Mouse (Mus musculus): ENCODE results near the gene Coch. TPM values are rescaled to one million over a fixed set of nuclear protein-coding genes. Genes with fewer than 3 reads are reported as not detected.
A peak's percentile ranks its signal among the peaks of the same experiment; 100 is the strongest.

The Coch gene
- polyA plus RNA-seq (2015; fragmentation: Nextera tagmentation; extraction: Ambion mirVana): 0.27 and 0.42 TPM in 2 replicates

- H3K4me2 ChIP-seq (replicated peaks; ENCODE audit: low read depth, low read length): peak within 1 kb of the TSS; percentile 95
- no peak for DNase-seq (ENCODE audit: low spot score)
- ATAC-seq: peak; percentile 60
- no peaks in the 10 kb centered on the region for H3K36me3 ChIP-seq (ENCODE audit: insufficient read depth, low read length)
- WGBS: 1% methylated on average over 50 of the region's 79 CpGs
- H3K4me3 ChIP-seq (ENCODE audit: low read depth, low read length): peak within 1 kb of the TSS; percentile 55
- peaks cover 22% of the 10 kb centered on the region for H3K27me3 ChIP-seq (replicated peaks; ENCODE audit: insufficient read depth, low read length)
- no peak for TF ChIP-seq CTCF (IDR thresholded peaks at IDR 0.05)
- TF ChIP-seq EP300 (IDR thresholded peaks at IDR 0.05): no peak
- peaks cover 8% of the 10 kb centered on the region; the same call in 1 of the 2 replicates for H3K4me1 ChIP-seq (ENCODE audit: insufficient read depth, low read depth, low read length)
- H3K9me3 ChIP-seq (ENCODE audit: low read length): no peaks in the 10 kb centered on the region
- H3K9ac ChIP-seq (replicated peaks; ENCODE audit: low read depth): 0 out of 2 replicates have a peak within 1 kb of the TSS, but pooled peaks have one; percentile 16
- H3K27ac ChIP-seq (ENCODE audit: low read length): no peak within 1 kb of the TSS
These were observed at the start of gene Coch for GRCm38 (mm10) chr12:51593229-51594029. Gene Coch, plus strand, starts transcription at chr12:51593341.

GRCm38 (mm10) chr12:51543402-51543960, 49.7 kb upstream of the Coch start:
- Histone ChIP-seq H3K27me3 (replicated peaks; ENCODE audit: insufficient read depth, low read length) (no peaks in the 10 kb centered on the region), H3K27ac (ENCODE audit: low read length) (no peak overlapping the region)
- 59% methylated on average over 9 of the region's 9 CpGs for WGBS

DNA sequence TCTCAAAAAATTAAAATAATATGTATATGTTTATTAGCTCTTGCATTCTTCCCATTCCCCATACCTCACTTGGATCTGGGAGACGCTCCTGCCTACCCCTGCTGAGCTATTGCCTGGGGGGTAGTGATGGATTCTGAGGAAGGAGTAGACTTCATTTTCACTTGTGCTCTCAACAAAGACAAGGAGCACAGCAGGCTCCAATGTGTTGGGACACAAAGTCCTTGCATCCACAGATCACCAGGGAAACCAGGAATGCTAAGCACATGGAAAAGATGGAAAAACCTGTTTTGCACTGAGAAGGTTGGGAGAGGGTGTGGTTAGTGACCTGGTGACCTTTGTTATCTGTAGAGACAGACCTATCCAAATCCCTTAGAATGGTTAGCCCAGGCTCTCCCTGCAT, 38.1 kb upstream of the Coch start:
- no peak for TF ChIP-seq EP300 (IDR thresholded peaks at IDR 0.05)
- TF ChIP-seq CTCF (IDR thresholded peaks at IDR 0.05): no peak
- WGBS: 76% methylated on average over 1 of the region's 1 CpGs
- Histone ChIP-seq H3K4me1 (ENCODE audit: insufficient read depth, low read depth, low read length) (no peaks in the 10 kb centered on the region), H3K4me3 (ENCODE audit: low read depth, low read length) (no peak overlapping the region), H3K9me3 (ENCODE audit: low read length) (no peaks in the 10 kb centered on the region), H3K36me3 (ENCODE audit: insufficient read depth, low read length) (no peaks in the 10 kb centered on the region), H3K27ac (ENCODE audit: low read length) (no peak overlapping the region), H3K9ac (replicated peaks; ENCODE audit: low read depth) (no peak overlapping the region), H3K4me2 (replicated peaks; ENCODE audit: low read depth, low read length) (no peak overlapping the region), H3K27me3 (replicated peaks; ENCODE audit: insufficient read depth, low read length) (no peaks in the 10 kb centered on the region)
- DNase-seq (ENCODE audit: low spot score) (no peak), ATAC-seq (no peak)

More at GRCm38 (mm10) chr12:51543402-51543960, 49.7 kb upstream of the Coch start:
- no peak overlapping the region for H3K4me2 ChIP-seq (replicated peaks; ENCODE audit: low read depth, low read length)
- DNase-seq (ENCODE audit: low spot score) (no peak), ATAC-seq (no peak)
- H3K4me1 ChIP-seq (ENCODE audit: insufficient read depth, low read depth, low read length): no peaks in the 10 kb centered on the region
- H3K9me3 ChIP-seq (ENCODE audit: low read length): no peaks in the 10 kb centered on the region
- no peaks in the 10 kb centered on the region for H3K36me3 ChIP-seq (ENCODE audit: insufficient read depth, low read length)
- no peak overlapping the region for H3K4me3 ChIP-seq (ENCODE audit: low read depth, low read length)
- TF ChIP-seq CTCF (IDR thresholded peaks at IDR 0.05): no peak
- TF ChIP-seq EP300 (IDR thresholded peaks at IDR 0.05): no peak
- H3K9ac ChIP-seq (replicated peaks; ENCODE audit: low read depth): no peak overlapping the region

GRCm38 (mm10) chr12:51561416-51561815, 31.7 kb upstream of the Coch start:
- Histone ChIP-seq H3K36me3 (ENCODE audit: insufficient read depth, low read length) (no peaks in the 10 kb centered on the region), H3K4me2 (replicated peaks; ENCODE audit: low read depth, low read length) (no peak overlapping the region), H3K4me1 (ENCODE audit: insufficient read depth, low read depth, low read length) (no peaks in the 10 kb centered on the region), H3K27ac (ENCODE audit: low read length) (no peak overlapping the region), H3K9ac (replicated peaks; ENCODE audit: low read depth) (no peak overlapping the region), H3K9me3 (ENCODE audit: low read length) (no peaks in the 10 kb centered on the region), H3K4me3 (ENCODE audit: low read depth, low read length) (no peak overlapping the region), H3K27me3 (replicated peaks; ENCODE audit: insufficient read depth, low read length) (no peaks in the 10 kb centered on the region)
- 47% methylated on average over 9 of the region's 9 CpGs for WGBS
- TF ChIP-seq EP300 (IDR thresholded peaks at IDR 0.05): no peak
- no peak for TF ChIP-seq CTCF (IDR thresholded peaks at IDR 0.05)
- no peak for DNase-seq (ENCODE audit: low spot score)
- no peak for ATAC-seq

GRCm38 (mm10) chr12:51567225-51567624, 25.9 kb upstream of the Coch start:
- no peak for TF ChIP-seq EP300 (IDR thresholded peaks at IDR 0.05)
- TF ChIP-seq CTCF (IDR thresholded peaks at IDR 0.05): no peak
- Histone ChIP-seq H3K4me2 (replicated peaks; ENCODE audit: low read depth, low read length) (no peak overlapping the region), H3K27ac (ENCODE audit: low read length) (no peak overlapping the region), H3K4me3 (ENCODE audit: low read depth, low read length) (no peak overlapping the region), H3K9ac (replicated peaks; ENCODE audit: low read depth) (no peak overlapping the region), H3K27me3 (replicated peaks; ENCODE audit: insufficient read depth, low read length) (no peaks in the 10 kb centered on the region), H3K36me3 (ENCODE audit: insufficient read depth, low read length) (no peaks in the 10 kb centered on the region), H3K9me3 (ENCODE audit: low read length) (no peaks in the 10 kb centered on the region), H3K4me1 (ENCODE audit: insufficient read depth, low read depth, low read length) (no peaks in the 10 kb centered on the region)
- 46% methylated on average over 7 of the region's 7 CpGs for WGBS
- DNase-seq (ENCODE audit: low spot score) (no peak), ATAC-seq (no peak)

DNA sequence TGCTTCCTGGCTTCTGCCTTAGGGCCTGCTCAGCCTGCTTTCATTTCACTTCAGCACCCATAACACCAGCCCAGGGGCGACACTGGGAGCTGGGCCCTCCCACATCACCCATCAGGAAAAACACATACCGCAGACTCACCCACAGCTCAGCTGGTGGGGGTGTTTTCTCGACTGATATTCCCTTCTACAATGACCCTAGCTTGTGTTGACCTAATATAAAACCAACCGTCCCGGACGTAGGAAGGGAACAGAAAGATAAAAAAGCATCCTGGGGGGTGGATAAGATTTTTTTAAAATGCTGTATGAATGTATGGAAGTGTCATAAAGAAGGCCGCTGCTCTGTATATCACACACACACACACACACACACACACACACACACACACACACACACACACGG, 23.7 kb upstream of the Coch start:
- ATAC-seq: no peak
- Histone ChIP-seq H3K4me2 (replicated peaks; ENCODE audit: low read depth, low read length) (no peak overlapping the region), H3K27me3 (replicated peaks; ENCODE audit: insufficient read depth, low read length) (no peaks in the 10 kb centered on the region), H3K4me3 (ENCODE audit: low read depth, low read length) (no peak overlapping the region), H3K27ac (ENCODE audit: low read length) (no peak overlapping the region), H3K36me3 (ENCODE audit: insufficient read depth, low read length) (no peaks in the 10 kb centered on the region), H3K9me3 (ENCODE audit: low read length) (no peaks in the 10 kb centered on the region), H3K4me1 (ENCODE audit: insufficient read depth, low read depth, low read length) (no peaks in the 10 kb centered on the region), H3K9ac (replicated peaks; ENCODE audit: low read depth) (no peak overlapping the region)
- no peak for DNase-seq (ENCODE audit: low spot score)
- TF ChIP-seq CTCF (IDR thresholded peaks at IDR 0.05): no peak
- no peak for TF ChIP-seq EP300 (IDR thresholded peaks at IDR 0.05)
- 70% methylated on average over 8 of the region's 8 CpGs for WGBS

Data from lung, postnatal 0 days (tissue).